Mouse (Mus musculus) stomach, embryonic 16.5 days (tissue): ENCODE measurements at regions not wholly inside any gene's neighbourhood (a gene's known extent, or its start where the extent isn't known, plus 50 kb on each side); places are given as distances from the start of the nearest gene placed in this dataset.

Source experiments
- ATAC-seq: fragments of 200-750 bp; cut with Nextera tagmentation; 2 replicates; pipeline ENCODE4 v1.8.0; 2017; ENCODE audit warnings: moderate number of reproducible peaks, moderate TSS enrichment; ENCODE audit not compliant: insufficient read depth, low FRiP score
- H3K27ac ChIP-seq: fragments of 300-500 bp; sonication (generic); 2 replicates; pipeline ENCODE4 v1.5.1; 2014; ENCODE audit warnings: low read length
- H3K27me3 ChIP-seq: fragments of 300-500 bp; sonication (generic); 2 replicates; pipeline ENCODE4 v1.6.1; 2014; ENCODE audit warnings: low read length, control low read depth, mixed read lengths; ENCODE audit not compliant: control insufficient read depth, insufficient read depth
- H3K36me3 ChIP-seq: fragments of 300-500 bp; sonication (generic); 2 replicates; pipeline ENCODE4 v1.6.1; 2014; ENCODE audit warnings: low read length; ENCODE audit not compliant: control insufficient read depth, insufficient read depth
- H3K4me1 ChIP-seq: fragments of 300-500 bp; sonication (generic); 2 replicates; pipeline ENCODE4 v1.6.1; 2014; ENCODE audit warnings: low read length, control low read depth, mixed read lengths; ENCODE audit not compliant: control insufficient read depth, insufficient read depth
- H3K4me2 ChIP-seq: fragments of 300-500 bp; sonication (generic); 2 replicates; pipeline ENCODE4 v1.6.1; 2014; ENCODE audit warnings: low read depth, low read length, mixed read lengths
- H3K4me3 ChIP-seq: fragments of 300-500 bp; sonication (generic); replicated peaks from 2 replicates; pipeline ENCODE4 v1.5.1; 2014; ENCODE audit warnings: mild to moderate bottlenecking, low read length
- H3K9ac ChIP-seq: fragments of 300-500 bp; sonication (generic); 2 replicates; pipeline ENCODE4 v1.6.1; 2014; ENCODE audit warnings: low read length
- H3K9me3 ChIP-seq: fragments of 300-500 bp; sonication (generic); replicated peaks from 2 replicates; pipeline ENCODE4 v1.6.1; 2016; ENCODE audit warnings: low read length, control low read depth; ENCODE audit not compliant: control insufficient read depth
- WGBS: fragments of 180-500 bp; shearing (Covaris S2); extraction: QIAGEN DNeasy Blood & Tissue Kit; methylation state at CpG from one replicate; pipeline ENCODE4 v1.1.7; 2014; 5-methylcytosine and 5-hydroxymethylcytosine counted together

- Histone ChIP-seq H3K27me3 (no peaks in the 10 kb centered on the region), H3K36me3 (no peaks in the 10 kb centered on the region), H3K4me3 (no peak overlapping the region), H3K4me1 (no peaks in the 10 kb centered on the region), H3K27ac (no peak overlapping the region), H3K9ac (no peak overlapping the region), H3K4me2 (no peak overlapping the region), H3K9me3 (no peaks in the 10 kb centered on the region)
- no peak for ATAC-seq
- WGBS: 32% methylated on average over 2 of the region's 2 CpGs
These were observed 307.9 kb downstream of the Satb1 start for GRCm38 (mm10) chr17:51525219-51525618.

GRCm38 (mm10) chr17:51511917-51512316 lies 321.2 kb downstream of the Satb1 start:
- 70% methylated on average over 2 of the region's 2 CpGs for WGBS
- ATAC-seq: no peak

GRCm38 (mm10) chr17:51500751-51501150 lies 321.6 kb upstream of the Tbc1d5 start:
- Histone ChIP-seq H3K9ac (no peak overlapping the region), H3K4me3 (no peak overlapping the region), H3K36me3 (no peaks in the 10 kb centered on the region), H3K4me1 (no peaks in the 10 kb centered on the region), H3K9me3 (no peaks in the 10 kb centered on the region), H3K4me2 (no peak overlapping the region), H3K27ac (no peak overlapping the region), H3K27me3 (no peaks in the 10 kb centered on the region)
- 90% methylated on average over 10 of the region's 10 CpGs for WGBS
- no peak for ATAC-seq

More at GRCm38 (mm10) chr17:51511917-51512316, 321.2 kb downstream of the Satb1 start:
- Histone ChIP-seq H3K27ac (no peak overlapping the region), H3K4me2 (no peak overlapping the region), H3K9me3 (no peaks in the 10 kb centered on the region), H3K27me3 (no peaks in the 10 kb centered on the region), H3K4me3 (no peak overlapping the region), H3K9ac (no peak overlapping the region), H3K36me3 (no peaks in the 10 kb centered on the region), H3K4me1 (no peaks in the 10 kb centered on the region)

- no peak overlapping the region for H3K4me3 ChIP-seq
- H3K9ac ChIP-seq: no peak overlapping the region
- no peaks in the 10 kb centered on the region for H3K9me3 ChIP-seq
- H3K4me2 ChIP-seq: no peak overlapping the region
- H3K36me3 ChIP-seq: no peaks in the 10 kb centered on the region
- H3K4me1 ChIP-seq: no peaks in the 10 kb centered on the region
- H3K27ac ChIP-seq: no peak overlapping the region
- no peak for ATAC-seq
- H3K27me3 ChIP-seq: no peaks in the 10 kb centered on the region
- WGBS: 74% methylated on average over 2 of the region's 2 CpGs
These were observed 320.4 kb upstream of the Tbc1d5 start for GRCm38 (mm10) chr17:51499541-51499940.

GRCm38 (mm10) chr17:51495038-51495437 lies 315.9 kb upstream of the Tbc1d5 start:
- Histone ChIP-seq H3K27me3 (no peaks in the 10 kb centered on the region), H3K27ac (no peak overlapping the region)

GRCm38 (mm10) chr17:51489386-51489785 lies 310.2 kb upstream of the Tbc1d5 start:
- Histone ChIP-seq H3K4me2 (no peak overlapping the region), H3K9me3 (no peaks in the 10 kb centered on the region), H3K4me1 (no peaks in the 10 kb centered on the region), H3K27ac (no peak overlapping the region), H3K36me3 (no peaks in the 10 kb centered on the region), H3K4me3 (no peak overlapping the region), H3K9ac (no peak overlapping the region), H3K27me3 (no peaks in the 10 kb centered on the region)
- 67% methylated on average over 3 of the region's 3 CpGs for WGBS
- ATAC-seq: no peak

More at GRCm38 (mm10) chr17:51495038-51495437, 315.9 kb upstream of the Tbc1d5 start:
- no peaks in the 10 kb centered on the region for H3K9me3 ChIP-seq
- H3K9ac ChIP-seq: no peak overlapping the region
- H3K4me3 ChIP-seq: no peak overlapping the region
- H3K36me3 ChIP-seq: no peaks in the 10 kb centered on the region
- no peak overlapping the region for H3K4me2 ChIP-seq
- WGBS: 72% methylated on average over 2 of the region's 2 CpGs
- H3K4me1 ChIP-seq: no peaks in the 10 kb centered on the region
- ATAC-seq: no peak

GRCm38 (mm10) chr17:51487918-51488445 lies 308.8 kb upstream of the Tbc1d5 start:
- 90% methylated on average over 3 of the region's 3 CpGs for WGBS
- Histone ChIP-seq H3K4me1 (no peaks in the 10 kb centered on the region), H3K27me3 (no peaks in the 10 kb centered on the region), H3K36me3 (no peaks in the 10 kb centered on the region), H3K4me2 (no peak overlapping the region), H3K9ac (no peak overlapping the region), H3K9me3 (no peaks in the 10 kb centered on the region), H3K4me3 (no peak overlapping the region), H3K27ac (no peak overlapping the region)
- no peak for ATAC-seq

GRCm38 (mm10) chr17:51477810-51478209 lies 298.7 kb upstream of the Tbc1d5 start:
- 77% methylated on average over 7 of the region's 7 CpGs for WGBS
- H3K36me3 ChIP-seq: no peaks in the 10 kb centered on the region
- H3K9ac ChIP-seq: no peak overlapping the region
- H3K4me2 ChIP-seq: no peak overlapping the region
- H3K9me3 ChIP-seq: 0 out of 2 replicates have a peak, but pooled peaks cover 6% of the 10 kb centered on the region
- H3K4me3 ChIP-seq: no peak overlapping the region
- no peak for ATAC-seq
- no peak overlapping the region for H3K27ac ChIP-seq
- H3K27me3 ChIP-seq: no peaks in the 10 kb centered on the region
- H3K4me1 ChIP-seq: no peaks in the 10 kb centered on the region

- WGBS: 83% methylated on average over 8 of the region's 8 CpGs
- H3K27ac ChIP-seq: no peak overlapping the region
- no peak overlapping the region for H3K4me2 ChIP-seq
- H3K4me3 ChIP-seq: no peak overlapping the region
- no peaks in the 10 kb centered on the region for H3K4me1 ChIP-seq
- H3K9me3 ChIP-seq: 0 out of 2 replicates have a peak, but pooled peaks cover 6% of the 10 kb centered on the region
- ATAC-seq: no peak
- H3K36me3 ChIP-seq: no peaks in the 10 kb centered on the region
- no peaks in the 10 kb centered on the region for H3K27me3 ChIP-seq
- no peak overlapping the region for H3K9ac ChIP-seq
These were observed 298.3 kb upstream of the Tbc1d5 start for GRCm38 (mm10) chr17:51477404-51477803.
